Mouse (Mus musculus) erythroblast, embryonic 14.5 days (primary cell): ENCODE measurements around the gene Smagp.

Experiments
- GATA1 ChIP-seq: IDR thresholded peaks from 2 replicates; pipeline ENCODE4 v1.6.1; 2012; ENCODE audit warnings: low read length, inconsistent platforms, mixed read lengths
- TAL1 ChIP-seq: IDR thresholded peaks from 3 replicates; pipeline ENCODE4 v1.6.1; 2012; ENCODE audit warnings: low read length, inconsistent platforms, mixed read lengths

DNA sequence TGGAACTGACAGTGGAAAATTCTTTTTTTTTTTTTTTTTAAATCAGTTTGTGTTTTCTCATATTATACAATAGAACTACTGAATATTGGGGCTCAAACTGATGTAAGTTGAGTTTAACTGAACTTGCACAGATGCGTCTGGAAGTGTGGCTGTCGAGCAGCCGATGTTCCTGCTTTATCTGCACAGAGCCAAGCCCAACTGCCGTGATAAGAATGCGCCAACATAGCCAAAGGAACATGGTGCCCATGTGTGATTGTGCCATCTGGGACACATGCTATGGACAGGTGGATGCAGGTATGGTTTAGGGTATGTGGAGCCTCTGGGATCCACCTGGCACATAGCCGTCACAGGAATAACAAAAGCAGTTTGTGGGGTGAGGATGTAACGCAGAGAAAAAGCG lies 49.1 kb upstream of the Smagp start:
- TF ChIP-seq GATA1, result no peak
- TF ChIP-seq TAL1, result peak; percentile 20; the same call in 1 of the 3 replicates
